Mouse (Mus musculus) thymus, adult 18-20 months (tissue): ENCODE results near the gene Helb.
"Not testable (repeated sequence)": the region's sequence is repeated elsewhere in the genome, so short reads cannot be mapped to it uniquely, and the experiment has no call there.

Source experiments
- DNase-seq, 2 experiments: peaks; one replicate each; pipeline ENCODE4 v3.0.0; 2022; ENCODE audit warnings: mixed read lengths in 2 of 2

Gene Helb

DNA sequence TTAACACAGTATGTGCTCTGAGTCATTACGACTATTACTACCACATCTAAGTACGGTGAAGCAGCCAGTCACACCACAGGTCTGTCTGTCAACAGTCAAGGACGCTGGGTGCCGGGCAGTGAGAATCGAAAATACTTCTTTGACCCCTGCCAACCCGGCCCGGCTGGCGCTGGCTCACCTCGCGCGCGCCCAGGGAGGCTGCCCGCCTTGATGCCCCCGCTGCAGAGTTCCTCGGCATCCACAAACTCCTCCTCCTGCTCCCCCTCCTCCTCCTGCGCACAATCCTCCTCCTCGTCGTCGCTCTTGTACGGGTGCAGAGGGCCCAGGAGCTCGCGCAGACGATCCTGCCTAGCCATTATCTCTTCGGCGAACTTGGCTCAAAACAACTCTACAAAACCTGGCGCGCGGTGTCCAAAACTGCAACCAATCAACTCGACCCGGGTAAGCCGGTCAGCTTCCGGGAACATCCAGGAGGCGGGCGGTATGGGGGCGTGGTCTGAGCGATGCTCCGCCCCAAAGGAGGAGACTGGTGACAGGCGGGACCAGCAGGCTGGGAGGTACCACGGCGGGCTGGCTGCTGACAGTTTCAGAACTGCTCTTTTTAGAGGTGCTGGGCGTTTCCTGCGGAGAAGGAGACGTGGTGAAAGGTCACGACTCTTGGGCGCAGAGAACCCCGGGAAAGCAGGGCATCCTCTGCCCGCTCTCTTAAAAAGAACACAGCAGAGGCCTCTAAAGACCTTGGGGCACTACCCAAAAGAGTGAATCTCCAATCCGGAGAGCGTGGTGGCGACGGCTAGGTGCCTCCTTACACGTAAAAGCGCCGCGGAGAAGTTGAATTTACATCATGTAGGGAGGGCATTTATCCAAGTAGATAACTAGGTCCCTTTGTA, at the start of gene Helb:
Gene Helb, minus strand, starts transcription at position 481 of the 890 bp plus-strand sequence.
- DNase-seq, result peak; percentile 96 to 98

DNA sequence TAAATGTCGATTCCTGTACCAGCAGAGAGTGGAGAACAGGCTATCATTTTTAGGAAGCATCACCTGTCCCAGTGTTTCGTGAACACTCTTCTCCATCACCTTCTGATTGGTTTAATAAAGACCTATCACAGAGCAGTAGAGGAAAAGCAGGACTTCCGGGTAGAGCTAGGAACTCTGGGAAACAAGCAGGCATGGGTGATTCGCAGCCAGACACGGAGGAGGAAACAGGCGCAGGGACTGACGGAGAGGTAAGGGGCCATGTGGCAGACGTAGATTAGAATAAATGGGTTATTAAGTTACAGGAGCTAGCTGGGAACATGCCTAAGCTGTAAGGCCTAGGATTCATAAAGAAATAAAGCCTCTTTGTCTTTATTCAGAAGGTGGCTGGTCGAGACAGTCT, 47.7 kb upstream of the Helb start:
- no peak for DNase-seq

- no peak for DNase-seq
Observed at GRCm38 (mm10) chr10:120153911-120154310, 41.1 kb upstream of the Helb start.

GRCm38 (mm10) chr10:120151672-120152071, 38.9 kb upstream of the Helb start:
- DNase-seq, result no peak

- DNase-seq, result no peak
Observed at GRCm38 (mm10) chr10:120140916-120141516, 28.2 kb upstream of the Helb start.

GRCm38 (mm10) chr10:120140193-120140592, 27.4 kb upstream of the Helb start:
- DNase-seq, result no peak

GRCm38 (mm10) chr10:120136020-120136562, 23.3 kb upstream of the Helb start:
- no peak for DNase-seq

DNA sequence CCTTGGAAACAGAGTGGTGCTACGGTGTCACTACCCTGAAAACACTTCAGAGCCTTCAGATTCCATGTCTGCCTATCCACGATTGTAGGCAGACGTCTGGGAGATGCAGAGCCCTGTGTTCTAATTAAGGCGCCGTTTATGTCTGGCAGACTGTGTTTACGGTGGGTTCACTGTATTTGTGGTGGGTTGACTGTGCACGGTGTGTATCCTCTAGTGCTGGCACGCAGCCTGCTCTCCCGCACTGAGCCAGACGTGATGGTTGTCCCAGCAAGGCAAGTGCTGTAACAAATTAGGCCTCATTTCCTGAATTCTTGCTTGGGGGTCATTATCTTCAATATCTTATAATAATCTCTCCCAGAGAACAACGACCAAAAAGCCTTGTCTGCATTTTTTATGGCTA, 20.9 kb upstream of the Helb start:
- DNase-seq, result no peak

DNA sequence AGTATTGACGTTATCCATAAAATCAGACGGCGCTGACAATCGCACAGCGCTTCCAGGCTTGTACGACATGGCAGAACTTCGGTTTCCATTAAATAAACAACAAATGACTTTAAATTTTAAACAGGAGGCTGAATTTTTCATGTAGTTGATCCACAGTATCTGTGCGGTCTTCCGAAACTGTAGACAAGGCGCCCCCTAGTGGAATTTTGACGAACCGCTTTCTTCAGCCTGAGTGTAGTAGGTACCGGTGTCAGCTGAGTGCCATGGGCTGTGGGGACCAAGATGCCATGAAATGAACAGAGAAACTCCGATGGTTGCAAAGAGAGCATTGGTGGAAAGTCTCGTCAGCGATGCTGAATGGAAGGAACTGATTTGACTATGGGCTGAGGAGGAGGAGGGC, 17.8 kb upstream of the Helb start:
- DNase-seq, result no peak

DNA sequence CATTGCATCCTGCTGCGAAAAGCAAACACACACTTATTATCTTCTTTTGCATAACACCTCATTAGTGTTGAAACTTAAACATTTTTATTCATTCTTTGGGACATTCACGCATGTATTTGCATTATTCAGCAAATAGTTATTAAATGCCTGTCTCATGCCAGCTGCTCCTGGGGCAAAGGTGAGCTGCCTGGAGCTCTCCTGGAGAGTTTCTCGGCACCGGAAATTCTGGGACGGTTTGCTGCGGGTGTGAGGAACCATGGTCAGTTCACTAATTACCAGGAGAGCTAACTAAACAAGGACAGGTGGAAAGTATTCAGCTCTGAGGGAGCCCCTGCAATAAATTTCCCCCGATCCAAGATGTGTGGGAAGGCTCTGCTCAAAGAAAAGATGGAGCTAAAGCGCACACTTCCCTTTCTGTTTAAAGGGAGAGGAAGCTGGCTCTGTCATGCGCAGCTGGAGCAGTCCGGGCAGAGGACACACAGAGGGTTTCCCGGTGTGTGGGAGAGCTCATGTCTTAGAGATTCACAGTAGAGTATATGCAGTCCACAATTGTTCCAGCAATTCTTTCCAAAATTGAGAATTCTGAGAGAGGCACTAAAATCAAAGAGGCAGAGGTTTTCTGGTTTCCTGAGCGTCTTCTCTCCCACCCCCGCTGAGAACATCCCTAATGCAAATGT, 16.0 kb upstream of the Helb start:
- DNase-seq, result no peak

- no peak for DNase-seq
Observed at GRCm38 (mm10) chr10:120125465-120125857, 12.7 kb upstream of the Helb start.

GRCm38 (mm10) chr10:120124801-120125464, 12.1 kb upstream of the Helb start:
- DNase-seq, result peak; percentile 63 to 74

GRCm38 (mm10) chr10:120123721-120124120, 10.9 kb upstream of the Helb start:
- no peak for DNase-seq

DNA sequence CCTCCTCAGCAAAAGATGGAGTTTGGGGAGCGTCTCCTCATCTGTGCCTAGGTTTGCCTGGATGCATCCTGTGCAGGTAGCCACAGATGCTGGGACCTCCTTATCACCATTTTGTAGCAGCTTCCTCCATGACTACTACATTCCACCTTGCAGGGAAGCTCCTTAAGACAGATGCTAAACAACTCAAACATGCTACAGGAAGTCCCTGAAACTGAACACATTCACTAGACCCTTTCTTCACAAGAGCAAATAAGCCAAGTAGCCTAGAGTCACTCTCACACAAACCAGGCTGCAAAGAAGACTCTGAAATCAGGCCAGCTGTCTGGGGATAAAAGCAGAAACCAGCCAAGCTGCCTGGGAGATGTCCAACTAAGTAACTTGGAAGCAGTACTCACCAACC, 2.5 kb upstream of the Helb start:
- DNase-seq, result no peak

DNA sequence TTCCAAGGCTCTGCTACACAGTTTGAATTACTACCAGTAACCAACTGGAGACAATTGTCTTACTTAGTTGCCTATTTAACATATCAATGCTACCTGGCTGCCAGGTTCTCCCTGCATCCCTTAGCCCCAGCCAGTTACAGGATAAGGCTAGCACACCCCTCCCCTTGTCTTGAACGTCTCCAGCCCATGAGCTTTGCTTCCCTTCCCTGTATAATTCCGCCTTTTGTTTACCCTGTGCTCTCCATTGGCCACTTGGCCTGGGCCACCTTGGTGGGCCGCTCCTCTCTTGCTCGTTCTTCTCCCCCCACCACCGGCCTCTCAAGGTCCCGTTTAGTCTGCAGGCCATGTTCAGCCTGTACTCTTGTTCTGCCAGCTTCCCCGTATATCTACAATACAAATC, 1.7 kb upstream of the Helb start:
- no peak for DNase-seq

- no peak for DNase-seq
Observed at GRCm38 (mm10) chr10:120113980-120114379, 1.2 kb upstream of the Helb start.

GRCm38 (mm10) chr10:120113482-120113881, 695 bp upstream of the Helb start:
- DNase-seq, result not testable (repeated sequence)

GRCm38 (mm10) chr10:120111691-120112319, 982 bp downstream of the Helb start:
- no peak for DNase-seq

DNA sequence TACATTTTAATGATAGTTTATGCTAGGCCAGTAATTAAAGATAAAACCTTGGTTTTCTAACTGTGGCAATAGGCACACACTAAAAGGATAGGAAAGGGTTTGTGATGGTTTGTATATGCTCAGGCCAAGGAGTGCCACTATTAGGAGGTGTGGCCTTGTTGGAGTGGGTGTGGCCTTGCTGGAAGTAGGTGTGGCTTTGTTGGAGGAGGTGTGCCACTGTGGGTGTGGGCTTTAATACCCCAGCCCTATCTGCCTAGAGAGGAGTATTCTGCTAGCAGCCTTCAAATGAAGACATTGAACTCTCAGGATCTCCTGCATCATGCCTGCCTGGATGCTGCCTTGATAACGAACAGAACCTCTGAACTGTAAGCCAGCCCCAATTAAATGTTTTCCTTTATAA, 12.0 kb downstream of the Helb start:
- DNase-seq, result no peak

DNA sequence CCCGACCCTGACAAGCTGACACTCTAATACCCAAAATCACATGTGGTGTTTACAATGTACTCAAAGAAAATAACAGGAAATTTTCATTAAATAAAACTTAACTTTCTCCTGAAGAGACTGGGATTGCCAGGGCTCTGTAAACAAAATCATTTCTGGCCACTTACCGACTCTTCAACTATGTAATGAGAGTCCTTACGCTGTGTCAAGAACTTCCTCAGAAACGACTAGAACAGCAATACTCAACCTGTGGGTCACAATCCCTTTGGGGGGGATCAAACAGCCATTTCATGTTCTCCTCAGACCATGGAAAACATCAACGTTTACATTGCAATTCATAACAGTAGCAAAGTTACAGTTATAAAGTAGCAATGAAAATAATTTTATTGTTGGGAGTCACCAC, 15.2 kb downstream of the Helb start:
- no peak for DNase-seq

DNA sequence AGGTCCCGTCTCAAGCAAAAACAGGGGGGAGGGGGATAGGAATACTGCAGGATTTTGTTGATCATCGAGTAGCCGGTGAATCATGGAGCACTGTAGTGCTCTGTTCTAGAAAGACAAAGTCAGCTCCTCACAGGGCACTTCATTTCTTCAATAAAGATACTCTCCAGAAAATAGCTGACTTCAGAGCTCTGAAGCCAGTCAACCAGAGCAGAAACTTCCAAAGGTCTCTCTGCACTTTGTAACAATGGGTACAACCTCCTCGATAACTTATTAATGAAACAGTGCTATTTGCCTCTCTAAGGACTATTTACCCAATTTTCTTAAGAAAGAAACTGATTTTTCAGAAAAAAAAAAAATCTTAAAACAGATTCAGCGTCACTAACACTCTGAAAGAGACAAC, 17.1 kb downstream of the Helb start:
- no peak for DNase-seq

DNA sequence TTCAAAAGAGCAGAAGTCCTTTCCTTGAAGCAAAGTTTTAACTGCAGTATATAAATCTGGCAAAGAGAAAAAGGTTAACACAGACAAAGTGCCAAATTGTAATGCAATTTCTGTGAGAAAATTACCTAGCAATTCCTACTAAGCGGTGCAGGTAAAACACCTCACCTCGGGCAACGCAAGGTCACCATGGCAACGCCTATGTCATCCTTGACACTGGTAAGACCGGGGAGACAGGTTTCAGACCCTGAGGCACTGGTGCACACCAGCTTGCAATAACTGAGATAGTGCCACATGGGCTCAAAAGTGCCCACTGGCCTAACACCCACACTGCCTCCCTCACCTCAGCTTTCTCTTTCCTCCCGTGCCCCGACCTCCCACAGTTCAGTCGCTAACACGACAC, 17.7 kb downstream of the Helb start:
- no peak for DNase-seq
